Mouse (Mus musculus) testis, adult 2 months (tissue): Measurements from ENCODE around the gene Atrnl1.

ENCODE experiments used
- CTCF ChIP-seq: fragments of 200-500 bp; IDR thresholded peaks from 2 replicates; pipeline ENCODE4 v1.5.1; 2012; ENCODE audit warnings: low read depth, mild to moderate bottlenecking, inconsistent platforms, low read length, moderate library complexity; ENCODE audit not compliant: control insufficient read depth, insufficient read depth, insufficient replicate concordance
- POLR2A ChIP-seq: fragments of 200-500 bp; IDR thresholded peaks from 2 replicates; pipeline ENCODE4 v1.6.1; 2012; ENCODE audit warnings: low read depth, mild to moderate bottlenecking, inconsistent platforms, low read length, moderate library complexity; ENCODE audit not compliant: control insufficient read depth

DNA sequence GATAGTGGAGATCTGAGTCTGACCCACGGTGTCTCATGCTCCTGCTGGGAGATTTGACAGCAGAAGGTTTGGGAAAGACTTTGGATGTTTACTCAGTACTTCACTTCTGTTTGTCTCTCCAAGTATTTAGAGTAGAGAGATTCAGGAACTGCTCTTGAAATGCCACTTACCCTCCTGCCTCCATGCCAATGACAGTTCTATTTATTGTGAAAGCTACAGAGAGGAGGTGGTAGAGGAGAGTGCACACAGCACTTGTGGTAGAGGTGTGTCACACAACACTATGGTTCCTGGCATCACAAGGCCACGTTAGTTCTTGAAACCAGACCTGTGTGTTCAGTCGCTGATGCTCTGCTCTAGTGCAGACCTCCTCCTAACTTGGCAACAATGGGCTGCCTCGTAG, 257.5 kb downstream of the Atrnl1 start:
- TF ChIP-seq CTCF (no peak), POLR2A (no peak)
